Mouse (Mus musculus) erythroid progenitor cell, adult 5-6 weeks (primary cell): ENCODE data around the gene Xndc1. TPM values are rescaled to one million over a fixed set of nuclear protein-coding genes. Genes with fewer than 3 reads are reported as not detected.

Experiments
- ATAC-seq: replicated peaks from 2 replicates; pipeline ENCODE4 v1.8.0; 2016; ENCODE audit warnings: moderate number of reproducible peaks, mild to moderate bottlenecking, moderate TSS enrichment, inconsistent platforms; ENCODE audit not compliant: poor library complexity, low FRiP score, severe bottlenecking
- total RNA-seq, 2 experiments: library from RNA; stranded (forward) in 1 of 2; stranded (reverse) in 1 of 2; fragments of 150-400 nt in 1 of 2; fragments of 186-747, 209-891 nt in 1 of 2; gene quantifications; 2 replicates each; pipeline versions ENCODE4 v1.2.3 to v1.2.4; 2015 to 2017; ENCODE audit warnings: low replicate concordance in 2 of 2

Gene Xndc1
- total RNA-seq, 2 experiments from 2014 or later = 10.2 to 23.1 TPM

DNA sequence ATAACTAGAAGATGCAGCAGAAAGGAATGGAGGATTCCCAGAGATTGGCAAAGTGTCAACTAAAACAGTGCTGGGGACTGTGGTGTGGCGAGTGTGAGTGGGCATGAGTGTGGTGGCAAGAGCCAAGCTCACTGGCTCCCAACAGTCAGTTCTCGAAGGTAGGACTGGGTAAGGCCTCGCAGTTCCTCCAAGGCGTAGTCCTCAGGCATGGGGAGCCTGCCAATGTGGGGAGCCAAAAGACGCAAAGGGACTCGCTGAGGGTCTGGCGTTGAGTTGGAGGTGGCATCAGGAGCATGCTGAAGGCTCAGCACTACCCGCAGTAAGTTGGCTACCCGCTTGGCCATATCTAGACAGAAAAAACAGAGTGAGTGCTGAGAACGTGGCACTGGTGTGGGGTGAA lies 55.0 kb downstream of the Xndc1 start:
- no peak for ATAC-seq

DNA sequence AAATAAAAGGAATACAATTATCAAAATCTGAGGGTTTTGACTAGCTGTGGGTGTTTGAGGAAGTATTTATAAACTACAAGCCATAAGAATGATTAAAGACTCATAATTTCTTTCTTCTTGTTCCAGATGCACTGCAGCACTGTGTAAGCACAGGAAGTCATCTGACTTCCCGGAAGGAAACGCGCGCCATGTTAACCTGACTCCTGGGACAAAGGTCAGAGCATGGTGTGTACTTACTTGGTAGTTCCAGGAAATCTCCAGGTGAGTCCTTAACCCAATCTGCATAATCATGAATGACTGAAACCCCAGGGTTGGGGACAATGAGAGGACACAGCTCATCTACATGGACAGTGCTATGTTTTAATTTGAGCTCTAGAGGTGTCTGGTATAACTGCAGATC lies 67.1 kb downstream of the Xndc1 start:
- no peak for ATAC-seq

Other genes starting within 250 kb of the Xndc1 start
- not detected in 2 replicates for gene Phox2a, start 247.2 kb upstream of the Xndc1 start, total RNA-seq (2015; ENCODE audit: low replicate concordance)
- gene Phox2a, start 247.2 kb upstream of the Xndc1 start, total RNA-seq (2017; ENCODE audit: low replicate concordance) = not detected in 2 replicates
- gene Inppl1, start 227.3 kb upstream of the Xndc1 start, total RNA-seq (2015; ENCODE audit: low replicate concordance) = 6.1 and 18.9 TPM in 2 replicates
- 0.68 and 2.2 TPM in 2 replicates for gene Inppl1, start 227.3 kb upstream of the Xndc1 start, total RNA-seq (2017; ENCODE audit: low replicate concordance)
- 1.1 and 10.9 TPM in 2 replicates for gene Folr2, start 208.3 kb upstream of the Xndc1 start, total RNA-seq (2015; ENCODE audit: low replicate concordance)
- 2.3 TPM in 1 of 2 replicates, not detected in the other for gene Folr2, start 208.3 kb upstream of the Xndc1 start, total RNA-seq (2017; ENCODE audit: low replicate concordance)
- gene Anapc15, start 201.8 kb upstream of the Xndc1 start, total RNA-seq (2015; ENCODE audit: low replicate concordance) = 51.9 and 60.8 TPM in 2 replicates
- gene Anapc15, start 201.8 kb upstream of the Xndc1 start, total RNA-seq (2017; ENCODE audit: low replicate concordance) = 34.3 and 39.8 TPM in 2 replicates
- gene Folr1, start 194.7 kb upstream of the Xndc1 start, total RNA-seq (2015; ENCODE audit: low replicate concordance) = not detected in 2 replicates
- not detected in 2 replicates for gene Folr1, start 194.7 kb upstream of the Xndc1 start, total RNA-seq (2017; ENCODE audit: low replicate concordance)
- 26.8 and 44.7 TPM in 2 replicates for gene Lamtor1, start 159.6 kb upstream of the Xndc1 start, total RNA-seq (2015; ENCODE audit: low replicate concordance)
- gene Lamtor1, start 159.6 kb upstream of the Xndc1 start, total RNA-seq (2017; ENCODE audit: low replicate concordance) = 19.9 and 28.5 TPM in 2 replicates
- gene Tomt, start 159.2 kb upstream of the Xndc1 start, total RNA-seq (2015; ENCODE audit: low replicate concordance) = not detected in 2 replicates
- gene Tomt, start 159.2 kb upstream of the Xndc1 start, total RNA-seq (2017; ENCODE audit: low replicate concordance) = not detected in 2 replicates
- 6.1 TPM in 1 of 2 replicates, not detected in the other for gene Lrrc51, start 131.6 kb upstream of the Xndc1 start, total RNA-seq (2015; ENCODE audit: low replicate concordance)
- gene Lrrc51, start 131.6 kb upstream of the Xndc1 start, total RNA-seq (2017; ENCODE audit: low replicate concordance) = 4.6 TPM in 1 of 2 replicates, not detected in the other
- 177 and 218 TPM in 2 replicates for gene Numa1, start 131.4 kb upstream of the Xndc1 start, total RNA-seq (2015; ENCODE audit: low replicate concordance)
- 324 and 405 TPM in 2 replicates for gene Numa1, start 131.4 kb upstream of the Xndc1 start, total RNA-seq (2017; ENCODE audit: low replicate concordance)
- gene Il18bp, start 46.8 kb upstream of the Xndc1 start, total RNA-seq (2015; ENCODE audit: low replicate concordance) = 10.1 and 23.5 TPM in 2 replicates
- 3.7 and 10.2 TPM in 2 replicates for gene Il18bp, start 46.8 kb upstream of the Xndc1 start, total RNA-seq (2017; ENCODE audit: low replicate concordance)
- gene Rnf121, start within 50 bp of the Xndc1 start, total RNA-seq (2015; ENCODE audit: low replicate concordance) = 5.0 and 16.2 TPM in 2 replicates
- 7.5 and 14.1 TPM in 2 replicates for gene Rnf121, start within 50 bp of the Xndc1 start, total RNA-seq (2017; ENCODE audit: low replicate concordance)
- 1.3 TPM in 1 of 2 replicates, not detected in the other for gene Xntrpc, start 202 bp downstream of the Xndc1 start, total RNA-seq (2015; ENCODE audit: low replicate concordance)
- gene Xntrpc, start 202 bp downstream of the Xndc1 start, total RNA-seq (2017; ENCODE audit: low replicate concordance) = 0.61 and 1.0 TPM in 2 replicates
- 2.5 TPM in 1 of 2 replicates, not detected in the other for gene Trpc2, start 17.6 kb downstream of the Xndc1 start, total RNA-seq (2015; ENCODE audit: low replicate concordance)
- 0.83 TPM in 1 of 2 replicates, not detected in the other for gene Trpc2, start 17.6 kb downstream of the Xndc1 start, total RNA-seq (2017; ENCODE audit: low replicate concordance)
- gene Art1, start 36.2 kb downstream of the Xndc1 start, total RNA-seq (2015; ENCODE audit: low replicate concordance) = not detected in 2 replicates
- not detected in 2 replicates for gene Art1, start 36.2 kb downstream of the Xndc1 start, total RNA-seq (2017; ENCODE audit: low replicate concordance)
- gene Art5, start 44.0 kb downstream of the Xndc1 start, total RNA-seq (2015; ENCODE audit: low replicate concordance) = not detected in 2 replicates
- not detected in 2 replicates for gene Art5, start 44.0 kb downstream of the Xndc1 start, total RNA-seq (2017; ENCODE audit: low replicate concordance)
- gene Chrna10, start 51.3 kb downstream of the Xndc1 start, total RNA-seq (2015; ENCODE audit: low replicate concordance) = not detected in 2 replicates
- not detected in 2 replicates for gene Chrna10, start 51.3 kb downstream of the Xndc1 start, total RNA-seq (2017; ENCODE audit: low replicate concordance)
- 63.8 and 64.6 TPM in 2 replicates for gene Nup98, start 144.7 kb downstream of the Xndc1 start, total RNA-seq (2015; ENCODE audit: low replicate concordance)
- 53.6 and 64.2 TPM in 2 replicates for gene Nup98, start 144.7 kb downstream of the Xndc1 start, total RNA-seq (2017; ENCODE audit: low replicate concordance)
- 15.1 and 31.4 TPM in 2 replicates for gene Pgap2, start 144.7 kb downstream of the Xndc1 start, total RNA-seq (2015; ENCODE audit: low replicate concordance)
- gene Pgap2, start 144.7 kb downstream of the Xndc1 start, total RNA-seq (2017; ENCODE audit: low replicate concordance) = 6.5 and 16.3 TPM in 2 replicates
- 125 and 176 TPM in 2 replicates for gene Rhog, start 190.5 kb downstream of the Xndc1 start, total RNA-seq (2015; ENCODE audit: low replicate concordance)
- gene Rhog, start 190.5 kb downstream of the Xndc1 start, total RNA-seq (2017; ENCODE audit: low replicate concordance) = 27.1 and 35.6 TPM in 2 replicates
- gene Stim1, start 202.3 kb downstream of the Xndc1 start, total RNA-seq (2015; ENCODE audit: low replicate concordance) = 28.9 and 31.7 TPM in 2 replicates
- gene Stim1, start 202.3 kb downstream of the Xndc1 start, total RNA-seq (2017; ENCODE audit: low replicate concordance) = 45.2 and 72.3 TPM in 2 replicates